Mouse (Mus musculus) effector memory CD4-positive, alpha-beta T cell, adult 7 months (primary cell): ENCODE measurements around the gene Ddx5. TPM values are rescaled to one million over a fixed set of nuclear protein-coding genes. Genes with fewer than 3 reads are reported as not detected.

Experiments used
- polyA plus RNA-seq: library from polyadenylated mRNA; unstranded; fragments of 100-300 nt; shearing (Covaris generic); gene quantifications from one replicate; pipeline ENCODE4 v1.2.1, GENCODE M21; 2017

Ddx5 gene
- 1,133 TPM for polyA plus RNA-seq

DNA sequence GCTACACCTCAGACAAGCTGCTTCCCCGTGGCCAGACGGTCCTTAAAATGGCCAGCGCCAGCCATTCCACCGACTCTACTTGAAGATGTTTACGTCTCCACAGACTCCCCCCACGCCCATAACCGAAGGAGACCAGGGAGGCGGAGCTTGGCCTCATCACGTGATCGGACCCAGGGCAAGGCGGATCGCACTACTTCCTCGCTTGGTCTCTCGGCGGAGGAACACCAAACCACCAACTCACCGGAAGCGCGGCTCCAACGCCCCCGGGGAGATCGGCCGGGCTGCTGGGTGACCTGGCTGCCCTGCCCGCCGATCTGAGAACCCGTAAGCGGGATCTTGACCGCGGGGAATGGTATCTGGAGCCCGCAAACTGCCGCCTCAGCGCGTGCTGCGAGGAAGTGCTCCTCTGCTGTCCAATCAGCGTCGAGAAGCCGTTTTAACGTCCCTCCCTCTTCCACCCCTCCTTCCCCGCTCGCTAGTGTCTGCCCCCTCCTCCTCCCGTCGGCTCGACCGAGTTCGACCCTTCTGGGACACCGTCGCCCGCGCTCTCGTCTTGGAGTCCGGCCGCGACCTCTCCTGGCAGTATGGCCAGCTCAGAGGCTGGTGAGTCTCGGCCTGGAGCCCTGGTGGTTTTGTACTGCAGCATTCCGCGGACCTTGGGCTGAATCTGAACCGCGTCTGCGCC lies at the start of gene Ddx5, which contains the start of gene Cep95:
Gene Ddx5 (minus strand): TSS at position 411 of the 685 bp plus-strand sequence.
Gene Cep95 (plus strand): TSS at position 478 of the 685 bp plus-strand sequence.

DNA sequence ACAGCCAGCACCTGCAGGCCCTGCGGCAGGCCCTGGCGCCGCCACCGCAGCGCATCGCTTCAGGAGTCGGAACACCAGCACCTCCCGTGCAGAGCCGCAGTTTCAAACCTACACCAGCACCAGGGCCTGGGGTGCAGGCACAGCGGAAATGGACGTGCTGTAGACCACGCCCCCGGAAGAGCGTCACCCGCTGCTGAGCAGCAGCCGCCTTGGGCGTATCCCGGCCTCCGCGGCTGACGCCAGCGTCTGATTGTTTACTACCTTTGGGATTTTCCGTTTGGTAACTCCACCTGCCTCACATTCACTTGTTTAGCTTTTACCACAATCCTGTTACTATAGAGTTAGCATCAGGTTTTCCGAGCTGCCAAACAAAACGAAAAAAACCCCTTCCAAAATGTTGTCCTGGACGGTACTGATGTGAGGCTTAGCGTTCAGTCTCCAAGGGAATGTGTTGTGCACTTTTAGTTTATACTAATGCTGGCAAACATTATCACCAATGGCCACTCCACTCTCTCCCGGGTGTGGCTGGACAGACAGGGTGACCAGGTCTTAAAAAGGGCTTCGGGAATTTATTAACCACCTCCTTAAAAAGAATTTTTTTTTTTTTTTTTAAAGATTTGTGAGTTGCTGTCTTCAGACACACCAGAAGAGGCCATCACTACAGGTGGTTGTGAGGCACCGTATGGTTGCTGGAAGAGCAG lies 9.4 kb downstream of the Ddx5 start, which contains the start of gene Polg2:
Gene Polg2 (minus strand): TSS at position 150 of the 701 bp plus-strand sequence.

DNA sequence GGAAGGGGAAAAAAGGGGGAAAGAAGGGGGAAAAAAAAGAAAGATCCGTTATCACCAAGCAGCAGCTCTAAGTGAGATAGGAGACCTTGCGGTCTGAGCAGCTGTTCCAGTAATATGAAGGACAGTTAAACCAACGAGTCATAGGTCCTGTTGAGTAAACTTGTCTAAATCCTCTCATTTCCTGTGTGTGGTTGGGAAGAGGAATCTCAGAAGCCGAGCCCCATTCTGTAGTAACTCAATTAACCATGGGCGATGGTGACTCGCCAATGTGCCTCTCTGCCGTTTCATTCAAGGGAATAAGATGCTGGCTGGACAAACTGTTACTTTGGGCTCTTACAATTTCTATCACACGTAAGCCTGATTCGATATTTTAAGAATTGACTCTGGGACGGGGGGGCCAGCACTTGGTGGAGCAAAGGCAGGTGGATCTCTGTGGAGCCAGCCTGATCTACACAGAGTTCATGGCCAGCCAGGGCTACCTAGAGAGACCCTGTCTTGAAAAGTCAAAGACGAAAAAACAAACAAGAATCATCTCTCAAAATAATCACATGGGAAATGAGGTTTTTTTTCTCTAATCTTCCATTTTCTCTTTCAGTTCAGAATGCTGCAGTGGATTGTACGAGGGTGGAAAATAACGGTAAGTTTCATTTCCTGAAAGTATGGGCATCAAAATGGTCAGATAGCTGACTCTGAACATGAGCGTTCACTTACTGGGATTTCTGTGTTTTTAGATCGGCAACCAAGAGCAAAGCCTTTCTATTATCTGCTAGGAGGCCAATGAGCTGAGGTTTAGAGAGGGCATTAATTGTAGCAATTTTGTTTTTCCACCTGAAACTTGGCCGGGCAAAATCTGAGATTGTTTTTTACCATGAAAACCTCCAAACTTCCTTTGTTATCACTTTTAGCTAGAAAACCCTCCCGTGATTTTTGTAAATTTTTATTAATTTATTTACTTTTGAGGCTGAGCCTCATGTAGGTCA lies 37.7 kb downstream of the Ddx5 start, which contains the start of gene Milr1:
Gene Milr1 (plus strand): TSS at position 188 of the 980 bp plus-strand sequence.

DNA sequence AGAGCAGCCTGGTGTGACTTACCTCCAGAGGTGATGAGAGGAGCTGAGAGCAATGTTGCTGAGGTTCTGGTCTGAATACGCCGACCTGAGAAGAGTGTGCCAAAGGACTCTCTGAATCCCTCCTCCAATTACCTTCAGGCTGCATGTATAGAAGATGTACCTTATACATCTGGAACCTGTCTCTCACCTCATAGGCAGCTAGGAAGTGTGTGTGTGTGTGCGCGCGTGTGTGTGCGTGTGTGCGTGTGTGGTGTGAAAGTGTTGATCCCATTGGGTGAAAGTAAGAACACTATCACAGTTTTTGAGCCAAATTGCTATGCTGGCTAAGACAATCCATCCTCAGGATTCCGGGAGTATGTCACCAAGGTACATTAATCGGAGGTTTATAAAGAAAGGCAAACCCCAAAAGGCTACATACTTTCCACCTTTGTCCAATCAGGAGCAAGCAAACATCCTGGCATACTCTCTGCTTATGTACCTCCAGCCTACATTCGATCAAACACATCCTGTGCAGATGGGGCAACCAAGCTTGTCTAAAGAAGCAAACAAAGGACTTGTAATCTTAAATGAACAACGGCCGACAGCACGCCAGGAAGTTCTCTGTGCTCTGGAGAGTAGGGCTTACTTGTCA lies 38.7 kb downstream of the Ddx5 start, which contains the start of gene Pecam1:
Gene Pecam1 (minus strand): TSS at position 508 of the 631 bp plus-strand sequence.

Other genes starting within 250 kb of the Ddx5 start
- gene Tex2, start 175.8 kb downstream of the Ddx5 start, polyA plus RNA-seq: 70.2 TPM
- gene Pecam1, start 38.6 kb downstream of the Ddx5 start, polyA plus RNA-seq: 71.9 TPM
- 12.5 TPM for gene Milr1, start 38.0 kb downstream of the Ddx5 start, polyA plus RNA-seq
- gene Polg2, start 9.6 kb downstream of the Ddx5 start, polyA plus RNA-seq: 218 TPM
- gene Cep95, start 67 bp upstream of the Ddx5 start, polyA plus RNA-seq: 37.9 TPM
- 21.7 TPM for gene Smurf2, start 131.5 kb upstream of the Ddx5 start, polyA plus RNA-seq
- 72.2 TPM for gene Kpna2, start 210.4 kb upstream of the Ddx5 start, polyA plus RNA-seq
- gene 1810010H24Rik, start 236.5 kb upstream of the Ddx5 start, polyA plus RNA-seq: 1.0 TPM